Mouse (Mus musculus): ENCODE data around the gene Prkce. TPM values are rescaled to one million over a fixed set of nuclear protein-coding genes. Genes with fewer than 3 reads are reported as not detected.

Prkce gene
- polyA plus RNA-seq, 1 experiment: 9.6 TPM

DNA sequence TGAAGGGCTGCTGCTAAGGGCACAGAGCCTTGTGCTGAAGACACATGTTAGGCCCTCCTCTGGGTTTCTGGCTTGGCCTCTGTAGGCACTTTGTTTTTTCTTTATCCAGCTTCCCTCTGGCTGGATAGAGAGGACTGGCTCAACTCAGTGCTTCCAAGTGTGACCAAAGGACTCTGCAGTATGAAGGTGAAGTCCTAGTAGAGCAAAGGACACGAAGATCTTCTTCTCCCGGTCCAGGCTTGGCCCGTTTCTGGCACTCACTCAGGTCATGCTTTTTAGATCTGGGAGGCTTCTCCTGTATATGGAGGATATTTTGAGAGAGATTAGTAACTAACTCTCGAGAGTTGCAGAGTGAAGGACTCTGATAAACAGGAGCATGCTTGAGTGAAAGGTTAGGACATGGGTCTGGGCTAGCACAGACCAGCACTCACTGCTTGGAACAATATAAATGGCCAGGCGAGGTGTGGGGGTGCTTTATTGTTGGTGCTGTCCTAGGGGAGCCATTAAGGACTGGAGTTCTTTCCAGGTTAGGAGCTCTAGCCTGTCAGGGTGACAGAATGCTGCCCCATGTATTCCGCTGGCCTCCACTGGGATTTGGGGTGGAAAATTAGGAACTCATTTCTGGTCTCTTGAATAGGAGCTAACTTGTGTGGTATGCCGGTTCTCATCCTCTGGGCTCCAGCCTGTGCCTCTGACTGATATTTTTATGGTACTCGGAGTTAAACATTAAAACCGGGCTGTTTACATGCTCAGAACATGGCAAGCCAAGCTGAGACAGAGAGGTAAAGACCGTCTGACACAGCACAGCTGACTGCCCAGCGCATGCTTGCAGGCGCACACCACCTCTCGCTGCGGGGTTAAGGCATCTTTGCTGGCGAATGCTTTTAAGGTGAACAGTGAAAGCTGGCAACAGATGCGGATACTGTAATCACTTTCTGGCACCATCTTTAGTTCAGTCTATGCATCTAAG, 31.2 kb downstream of the Prkce start:
- Histone ChIP-seq H3K4me3 (ENCODE audit: insufficient read depth, low read length) (no peak overlapping the region), H3K4me1 (ENCODE audit: control insufficient read depth, insufficient read depth, low read length) (no peaks in the 10 kb centered on the region), H3K27ac (ENCODE audit: insufficient read depth, low read length) (no peak overlapping the region)
- no peak for TF ChIP-seq CTCF (IDR thresholded peaks at IDR 0.05; ENCODE audit: borderline replicate concordance, insufficient read depth, low read length)

- TF ChIP-seq CTCF (IDR thresholded peaks at IDR 0.05; ENCODE audit: borderline replicate concordance, insufficient read depth, low read length): no peak
These were observed 34.4 kb downstream of the Prkce start for GRCm38 (mm10) chr17:86201981-86202380.

GRCm38 (mm10) chr17:86202972-86203371, 35.4 kb downstream of the Prkce start:
- TF ChIP-seq POLR2A (IDR thresholded peaks at IDR 0.05; ENCODE audit: low read depth, low read length) (no peak), CTCF (IDR thresholded peaks at IDR 0.05; ENCODE audit: borderline replicate concordance, insufficient read depth, low read length) (no peak)
- H3K27ac ChIP-seq (ENCODE audit: insufficient read depth, low read length): no peak overlapping the region

More at GRCm38 (mm10) chr17:86201981-86202380, 34.4 kb downstream of the Prkce start:
- Histone ChIP-seq H3K27ac (ENCODE audit: insufficient read depth, low read length) (no peak overlapping the region), H3K4me1 (ENCODE audit: control insufficient read depth, insufficient read depth, low read length) (no peaks in the 10 kb centered on the region), H3K4me3 (ENCODE audit: insufficient read depth, low read length) (no peak overlapping the region)

DNA sequence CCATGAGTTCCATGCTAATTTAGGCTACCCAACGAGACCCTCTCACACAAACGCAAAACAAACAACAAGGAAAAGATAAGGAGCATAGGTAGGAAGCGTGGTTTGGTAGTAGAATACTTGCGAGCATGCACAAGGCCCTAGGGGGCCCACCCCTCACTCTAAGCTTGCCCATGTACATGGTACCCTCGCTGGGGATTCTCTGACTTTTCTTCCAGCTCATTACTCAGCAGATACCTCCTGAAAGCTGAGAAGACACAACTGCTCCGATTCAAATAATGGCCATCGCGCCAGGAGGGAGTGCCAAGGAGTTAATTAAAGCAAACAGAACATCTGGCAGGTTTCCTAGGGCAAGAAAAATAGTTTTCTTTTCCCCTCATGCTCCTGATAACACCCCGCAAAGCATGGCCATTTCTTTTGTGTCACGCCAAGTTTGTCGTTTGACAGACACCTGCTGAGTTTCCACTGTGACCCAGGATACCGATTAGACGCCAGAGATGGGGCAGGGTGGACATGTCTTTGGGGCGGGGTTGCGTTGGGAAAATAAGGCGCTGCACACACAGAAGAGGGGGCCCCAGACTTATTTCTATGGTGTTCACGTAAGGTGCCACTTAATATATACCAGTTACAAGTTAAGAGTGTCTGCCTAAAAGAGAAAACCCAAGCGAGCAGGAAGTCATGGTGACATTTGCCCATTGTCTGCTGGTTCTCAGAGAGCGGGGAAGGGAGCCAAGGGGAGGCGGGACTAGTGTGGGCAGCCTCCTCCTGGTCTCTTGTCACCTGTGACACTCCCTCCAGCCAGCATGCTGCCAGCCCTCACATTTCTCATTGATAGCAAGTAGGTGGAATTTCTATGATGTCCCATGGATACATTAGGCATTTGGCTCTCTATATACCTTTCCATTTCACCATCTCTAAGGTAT, 36.2 kb downstream of the Prkce start:
- TF ChIP-seq POLR2A (IDR thresholded peaks at IDR 0.05; ENCODE audit: low read depth, low read length) (no peak), CTCF (IDR thresholded peaks at IDR 0.05; ENCODE audit: borderline replicate concordance, insufficient read depth, low read length) (no peak)
- Histone ChIP-seq H3K4me1 (ENCODE audit: control insufficient read depth, insufficient read depth, low read length) (no peaks in the 10 kb centered on the region), H3K4me3 (ENCODE audit: insufficient read depth, low read length) (no peak overlapping the region)

More at GRCm38 (mm10) chr17:86202972-86203371, 35.4 kb downstream of the Prkce start:
- Histone ChIP-seq H3K4me3 (ENCODE audit: insufficient read depth, low read length) (no peak overlapping the region), H3K4me1 (ENCODE audit: control insufficient read depth, insufficient read depth, low read length) (no peaks in the 10 kb centered on the region)

GRCm38 (mm10) chr17:86206289-86206688, 38.7 kb downstream of the Prkce start:
- TF ChIP-seq POLR2A (IDR thresholded peaks at IDR 0.05; ENCODE audit: low read depth, low read length) (no peak), CTCF (IDR thresholded peaks at IDR 0.05; ENCODE audit: borderline replicate concordance, insufficient read depth, low read length) (no peak)
- Histone ChIP-seq H3K27ac (ENCODE audit: insufficient read depth, low read length) (no peak overlapping the region), H3K4me3 (ENCODE audit: insufficient read depth, low read length) (no peak overlapping the region), H3K4me1 (ENCODE audit: control insufficient read depth, insufficient read depth, low read length) (no peaks in the 10 kb centered on the region)

More for the DNA sequence above, 36.2 kb downstream of the Prkce start:
- H3K27ac ChIP-seq (ENCODE audit: insufficient read depth, low read length): no peak overlapping the region

DNA sequence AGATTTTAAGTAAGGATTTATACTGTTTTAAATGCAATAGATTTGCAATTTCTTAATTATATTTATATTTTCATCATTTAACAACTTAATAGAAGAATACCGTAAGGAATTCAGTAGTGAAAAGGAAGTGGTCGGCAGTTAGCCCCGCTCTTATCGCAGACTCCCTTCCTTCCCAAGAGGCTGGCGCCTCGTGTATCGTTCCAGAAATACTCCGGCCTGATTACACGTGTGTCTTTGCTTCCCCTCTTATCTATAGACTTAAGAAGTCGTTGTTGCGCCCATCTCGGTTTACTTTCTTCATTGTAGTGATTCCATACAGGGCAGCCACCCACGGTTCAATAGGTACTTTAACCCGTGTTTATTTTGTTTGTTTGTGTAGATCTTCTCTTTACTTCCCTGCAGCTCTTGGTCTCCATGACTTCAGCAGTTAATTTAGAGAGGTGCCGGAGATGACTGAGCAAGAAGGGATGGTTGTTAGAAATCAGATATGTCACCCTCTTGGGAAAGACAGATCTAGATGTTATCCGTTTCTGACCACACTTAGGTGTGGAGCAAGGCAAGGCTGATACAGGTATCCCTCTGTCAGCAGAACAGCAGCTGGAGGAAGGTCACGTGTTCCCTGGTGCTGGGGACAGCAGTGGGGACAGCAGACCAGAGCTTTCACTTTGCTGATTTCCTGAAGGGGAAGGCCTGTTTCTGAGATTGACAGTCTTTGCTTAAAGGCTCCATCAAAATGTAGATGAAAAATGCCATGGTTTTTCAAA, 40.7 kb downstream of the Prkce start:
- no peak for TF ChIP-seq POLR2A (IDR thresholded peaks at IDR 0.05; ENCODE audit: low read depth, low read length)
- no peak for TF ChIP-seq CTCF (IDR thresholded peaks at IDR 0.05; ENCODE audit: borderline replicate concordance, insufficient read depth, low read length)
- Histone ChIP-seq H3K4me1 (ENCODE audit: control insufficient read depth, insufficient read depth, low read length) (no peaks in the 10 kb centered on the region), H3K4me3 (ENCODE audit: insufficient read depth, low read length) (no peak overlapping the region), H3K27ac (ENCODE audit: insufficient read depth, low read length) (no peak overlapping the region)

DNA sequence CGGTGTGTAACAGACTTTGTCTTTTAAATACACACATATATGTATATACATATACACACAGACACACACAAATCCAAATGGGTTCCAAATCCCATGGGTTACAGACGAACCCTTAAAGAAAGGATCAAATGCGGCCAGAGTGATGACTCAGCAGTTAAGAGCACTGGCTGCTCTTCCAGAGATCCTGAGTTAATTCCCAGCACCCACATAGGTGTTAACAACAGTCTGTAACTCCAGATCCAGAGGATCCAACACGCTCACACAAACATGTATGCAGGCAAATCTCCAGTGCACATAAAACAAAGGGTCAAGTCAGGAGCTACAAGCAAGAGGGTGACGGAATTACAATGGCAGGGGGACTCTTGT, 41.2 kb downstream of the Prkce start:
- H3K4me1 ChIP-seq (ENCODE audit: control insufficient read depth, insufficient read depth, low read length): no peaks in the 10 kb centered on the region
- TF ChIP-seq CTCF (IDR thresholded peaks at IDR 0.05; ENCODE audit: borderline replicate concordance, insufficient read depth, low read length) (no peak), POLR2A (IDR thresholded peaks at IDR 0.05; ENCODE audit: low read depth, low read length) (no peak)
- no peak overlapping the region for H3K4me3 ChIP-seq (ENCODE audit: insufficient read depth, low read length)
- no peak overlapping the region for H3K27ac ChIP-seq (ENCODE audit: insufficient read depth, low read length)

DNA sequence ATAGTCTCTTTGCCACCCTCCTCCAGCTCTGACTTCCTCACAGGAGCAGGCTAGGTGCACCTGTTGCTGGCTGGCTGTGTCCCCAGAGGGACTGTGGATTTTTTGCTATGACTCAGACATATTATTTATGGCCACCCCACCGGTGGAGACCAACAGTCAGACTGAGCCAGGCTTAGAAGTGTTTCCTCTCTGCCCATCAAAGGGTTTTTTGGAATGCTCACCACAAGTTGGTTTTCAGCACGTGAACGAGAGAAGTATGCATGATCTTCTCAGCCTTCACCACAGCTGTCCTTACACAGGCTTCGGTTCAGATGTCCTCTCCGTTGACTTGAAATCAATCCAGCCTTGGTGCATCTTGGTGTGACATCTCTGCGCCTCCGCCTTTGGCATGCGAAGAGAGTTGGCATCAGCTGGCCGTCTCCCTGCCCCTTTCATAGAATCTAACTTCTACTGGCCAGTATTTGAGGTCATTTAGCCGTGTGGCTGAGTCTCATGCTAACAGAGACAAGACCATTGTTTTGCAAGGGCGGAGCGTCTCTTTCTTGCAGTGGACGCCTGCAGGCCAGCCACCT, 42.2 kb downstream of the Prkce start:
- no peaks in the 10 kb centered on the region for H3K4me1 ChIP-seq (ENCODE audit: control insufficient read depth, insufficient read depth, low read length)
- H3K4me3 ChIP-seq (ENCODE audit: insufficient read depth, low read length): no peak overlapping the region
- no peak overlapping the region for H3K27ac ChIP-seq (ENCODE audit: insufficient read depth, low read length)
- no peak for TF ChIP-seq CTCF (IDR thresholded peaks at IDR 0.05; ENCODE audit: borderline replicate concordance, insufficient read depth, low read length)
- TF ChIP-seq POLR2A (IDR thresholded peaks at IDR 0.05; ENCODE audit: low read depth, low read length): no peak

DNA sequence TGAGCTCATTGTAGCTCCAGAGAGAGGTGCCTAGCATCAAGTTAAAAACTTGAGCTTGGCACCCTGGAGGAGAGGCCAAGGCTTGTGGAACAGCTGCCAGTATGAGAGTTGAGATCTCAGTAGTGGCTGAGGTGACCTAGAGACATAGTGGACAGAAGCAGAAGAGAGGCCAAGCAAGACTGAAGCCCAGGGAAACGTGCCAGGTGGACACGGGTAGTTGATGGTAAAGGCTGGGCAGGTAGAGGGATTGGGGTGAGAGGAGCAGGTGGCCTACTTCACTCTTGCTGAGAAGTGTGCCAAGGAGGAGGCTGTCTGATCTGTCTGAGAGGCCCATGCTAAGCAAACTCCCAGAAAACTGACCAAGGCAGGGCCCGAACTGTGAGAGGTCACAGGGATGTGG, 44.6 kb downstream of the Prkce start:
- no peak overlapping the region for H3K4me3 ChIP-seq (ENCODE audit: insufficient read depth, low read length)
- no peaks in the 10 kb centered on the region for H3K4me1 ChIP-seq (ENCODE audit: control insufficient read depth, insufficient read depth, low read length)
- no peak for TF ChIP-seq CTCF (IDR thresholded peaks at IDR 0.05; ENCODE audit: borderline replicate concordance, insufficient read depth, low read length)
- no peak for TF ChIP-seq POLR2A (IDR thresholded peaks at IDR 0.05; ENCODE audit: low read depth, low read length)
- H3K27ac ChIP-seq (ENCODE audit: insufficient read depth, low read length): no peak overlapping the region
